Mouse (Mus musculus): ENCODE measurements at regions not wholly inside any gene's neighbourhood (a gene's known extent, or its start where the extent isn't known, plus 50 kb on each side); places are given as distances from the start of the nearest gene placed in this dataset.
"Not testable (repeated sequence)": the region's sequence is repeated elsewhere in the genome, so short reads cannot be mapped to it uniquely, and the experiment has no call there.

GRCm38 (mm10) chr10:96289005-96289404, 152.6 kb downstream of the Gm5426 start:
- not testable (repeated sequence) for H3K4me3 ChIP-seq (ENCODE audit: low read length); H3K27me3 ChIP-seq (ENCODE audit: control insufficient read depth, insufficient read depth, low read length); ATAC-seq (replicated peaks; ENCODE audit: extremely low read depth, insufficient read depth, low FRiP score); H3K4me1 ChIP-seq (ENCODE audit: control insufficient read depth, insufficient read depth, low read length); H3K27ac ChIP-seq (ENCODE audit: low read length); H3K36me3 ChIP-seq (ENCODE audit: control insufficient read depth, insufficient read depth); H3K4me2 ChIP-seq (ENCODE audit: low read depth, low read length); H3K9ac ChIP-seq (ENCODE audit: low read length); H3K9me3 ChIP-seq (replicated peaks; ENCODE audit: control insufficient read depth, low read length)

- H3K9me3 ChIP-seq (replicated peaks; ENCODE audit: control insufficient read depth, low read length): no peaks in the 10 kb centered on the region
- H3K4me1 ChIP-seq (ENCODE audit: control insufficient read depth, insufficient read depth, low read length): no peaks in the 10 kb centered on the region
- no peak for ATAC-seq (replicated peaks; ENCODE audit: extremely low read depth, insufficient read depth, low FRiP score)
- no peak overlapping the region for H3K9ac ChIP-seq (ENCODE audit: low read length)
- no peaks in the 10 kb centered on the region for H3K36me3 ChIP-seq (ENCODE audit: control insufficient read depth, insufficient read depth)
- no peaks in the 10 kb centered on the region for H3K27me3 ChIP-seq (ENCODE audit: control insufficient read depth, insufficient read depth, low read length)
- H3K27ac ChIP-seq (ENCODE audit: low read length): no peak overlapping the region
- H3K4me2 ChIP-seq (ENCODE audit: low read depth, low read length): no peak overlapping the region
- no peak overlapping the region for H3K4me3 ChIP-seq (ENCODE audit: low read length)
- 61% methylated on average over 7 of the region's 7 CpGs for WGBS
Observed at GRCm38 (mm10) chr10:96293622-96294021, 157.2 kb downstream of the Gm5426 start.

GRCm38 (mm10) chr10:96294666-96295065, 158.3 kb downstream of the Gm5426 start:
- no peak overlapping the region for H3K4me3 ChIP-seq (ENCODE audit: low read length)
- no peak overlapping the region for H3K4me2 ChIP-seq (ENCODE audit: low read depth, low read length)
- no peaks in the 10 kb centered on the region for H3K4me1 ChIP-seq (ENCODE audit: control insufficient read depth, insufficient read depth, low read length)
- H3K9ac ChIP-seq (ENCODE audit: low read length): no peak overlapping the region
- no peak for ATAC-seq (replicated peaks; ENCODE audit: extremely low read depth, insufficient read depth, low FRiP score)
- no peaks in the 10 kb centered on the region for H3K9me3 ChIP-seq (replicated peaks; ENCODE audit: control insufficient read depth, low read length)
- 62% methylated on average over 2 of the region's 2 CpGs for WGBS
- no peaks in the 10 kb centered on the region for H3K36me3 ChIP-seq (ENCODE audit: control insufficient read depth, insufficient read depth)
- no peaks in the 10 kb centered on the region for H3K27me3 ChIP-seq (ENCODE audit: control insufficient read depth, insufficient read depth, low read length)
- no peak overlapping the region for H3K27ac ChIP-seq (ENCODE audit: low read length)

GRCm38 (mm10) chr10:96297658-96298057, 161.3 kb downstream of the Gm5426 start:
- ATAC-seq (replicated peaks; ENCODE audit: extremely low read depth, insufficient read depth, low FRiP score): no peak
- Histone ChIP-seq H3K9ac (ENCODE audit: low read length) (no peak overlapping the region), H3K36me3 (ENCODE audit: control insufficient read depth, insufficient read depth) (no peaks in the 10 kb centered on the region), H3K9me3 (replicated peaks; ENCODE audit: control insufficient read depth, low read length) (no peaks in the 10 kb centered on the region), H3K27me3 (ENCODE audit: control insufficient read depth, insufficient read depth, low read length) (no peaks in the 10 kb centered on the region), H3K27ac (ENCODE audit: low read length) (no peak overlapping the region), H3K4me3 (ENCODE audit: low read length) (no peak overlapping the region), H3K4me1 (ENCODE audit: control insufficient read depth, insufficient read depth, low read length) (no peaks in the 10 kb centered on the region), H3K4me2 (ENCODE audit: low read depth, low read length) (no peak overlapping the region)
- WGBS: 90% methylated on average over 4 of the region's 4 CpGs

GRCm38 (mm10) chr10:96298566-96298965, 162.2 kb downstream of the Gm5426 start:
- Histone ChIP-seq H3K9ac (ENCODE audit: low read length) (no peak overlapping the region), H3K27me3 (ENCODE audit: control insufficient read depth, insufficient read depth, low read length) (no peaks in the 10 kb centered on the region), H3K9me3 (replicated peaks; ENCODE audit: control insufficient read depth, low read length) (no peaks in the 10 kb centered on the region), H3K27ac (ENCODE audit: low read length) (no peak overlapping the region), H3K4me2 (ENCODE audit: low read depth, low read length) (no peak overlapping the region), H3K4me3 (ENCODE audit: low read length) (no peak overlapping the region), H3K36me3 (ENCODE audit: control insufficient read depth, insufficient read depth) (no peaks in the 10 kb centered on the region), H3K4me1 (ENCODE audit: control insufficient read depth, insufficient read depth, low read length) (no peaks in the 10 kb centered on the region)
- no peak for ATAC-seq (replicated peaks; ENCODE audit: extremely low read depth, insufficient read depth, low FRiP score)
- WGBS: 73% methylated on average over 5 of the region's 5 CpGs

GRCm38 (mm10) chr10:96305701-96306100, 169.3 kb downstream of the Gm5426 start:
- H3K27ac ChIP-seq (ENCODE audit: low read length): no peak overlapping the region
- H3K9ac ChIP-seq (ENCODE audit: low read length): no peak overlapping the region
- H3K4me1 ChIP-seq (ENCODE audit: control insufficient read depth, insufficient read depth, low read length): no peaks in the 10 kb centered on the region
- H3K36me3 ChIP-seq (ENCODE audit: control insufficient read depth, insufficient read depth): no peaks in the 10 kb centered on the region
- H3K27me3 ChIP-seq (ENCODE audit: control insufficient read depth, insufficient read depth, low read length): no peaks in the 10 kb centered on the region
- 66% methylated on average over 7 of the region's 7 CpGs for WGBS
- no peaks in the 10 kb centered on the region for H3K9me3 ChIP-seq (replicated peaks; ENCODE audit: control insufficient read depth, low read length)
- ATAC-seq (replicated peaks; ENCODE audit: extremely low read depth, insufficient read depth, low FRiP score): no peak
- H3K4me2 ChIP-seq (ENCODE audit: low read depth, low read length): no peak overlapping the region
- H3K4me3 ChIP-seq (ENCODE audit: low read length): no peak overlapping the region

GRCm38 (mm10) chr10:96308713-96309445, 172.5 kb downstream of the Gm5426 start:
- Histone ChIP-seq H3K9ac (ENCODE audit: low read length) (no peak overlapping the region), H3K27ac (ENCODE audit: low read length) (no peak overlapping the region), H3K4me3 (ENCODE audit: low read length) (no peak overlapping the region), H3K4me2 (ENCODE audit: low read depth, low read length) (no peak overlapping the region), H3K9me3 (replicated peaks; ENCODE audit: control insufficient read depth, low read length) (peaks cover 14% of the 10 kb centered on the region), H3K4me1 (ENCODE audit: control insufficient read depth, insufficient read depth, low read length) (no peaks in the 10 kb centered on the region), H3K27me3 (ENCODE audit: control insufficient read depth, insufficient read depth, low read length) (no peaks in the 10 kb centered on the region), H3K36me3 (ENCODE audit: control insufficient read depth, insufficient read depth) (no peaks in the 10 kb centered on the region)
- 32% methylated on average over 7 of the region's 7 CpGs for WGBS
- ATAC-seq (replicated peaks; ENCODE audit: extremely low read depth, insufficient read depth, low FRiP score): no peak

- Histone ChIP-seq H3K4me2 (ENCODE audit: low read depth, low read length) (no peak overlapping the region), H3K4me1 (ENCODE audit: control insufficient read depth, insufficient read depth, low read length) (no peaks in the 10 kb centered on the region), H3K9me3 (replicated peaks; ENCODE audit: control insufficient read depth, low read length) (peaks cover 14% of the 10 kb centered on the region), H3K27me3 (ENCODE audit: control insufficient read depth, insufficient read depth, low read length) (no peaks in the 10 kb centered on the region), H3K27ac (ENCODE audit: low read length) (no peak overlapping the region), H3K4me3 (ENCODE audit: low read length) (no peak overlapping the region), H3K9ac (ENCODE audit: low read length) (no peak overlapping the region), H3K36me3 (ENCODE audit: control insufficient read depth, insufficient read depth) (no peaks in the 10 kb centered on the region)
- no peak for ATAC-seq (replicated peaks; ENCODE audit: extremely low read depth, insufficient read depth, low FRiP score)
- WGBS: 74% methylated on average over 4 of the region's 4 CpGs
Observed at GRCm38 (mm10) chr10:96309766-96310165, 173.4 kb downstream of the Gm5426 start.

- no peak overlapping the region for H3K27ac ChIP-seq (ENCODE audit: low read length)
- no peak overlapping the region for H3K9ac ChIP-seq (ENCODE audit: low read length)
- no peak overlapping the region for H3K4me2 ChIP-seq (ENCODE audit: low read depth, low read length)
- H3K4me3 ChIP-seq (ENCODE audit: low read length): no peak overlapping the region
- no peaks in the 10 kb centered on the region for H3K36me3 ChIP-seq (ENCODE audit: control insufficient read depth, insufficient read depth)
- WGBS: 81% methylated on average over 1 of the region's 1 CpGs
- H3K9me3 ChIP-seq (replicated peaks; ENCODE audit: control insufficient read depth, low read length): no peaks in the 10 kb centered on the region
- H3K27me3 ChIP-seq (ENCODE audit: control insufficient read depth, insufficient read depth, low read length): no peaks in the 10 kb centered on the region
- H3K4me1 ChIP-seq (ENCODE audit: control insufficient read depth, insufficient read depth, low read length): no peaks in the 10 kb centered on the region
- no peak for ATAC-seq (replicated peaks; ENCODE audit: extremely low read depth, insufficient read depth, low FRiP score)
Observed at GRCm38 (mm10) chr10:96325297-96325696, 188.9 kb downstream of the Gm5426 start.

All from heart, embryonic 16.5 days (tissue).